Mouse (Mus musculus) heart, postnatal 10 days (tissue): Measurements from ENCODE around the gene Mdga1. TPM values are rescaled to one million over a fixed set of nuclear protein-coding genes. Genes with fewer than 3 reads are reported as not detected.

Experiments used
- DNase-seq, 2 experiments: peaks; one replicate each; pipeline ENCODE4 v3.0.0; 2021
- intact Hi-C: fragments of 180-260 bp; cut with DNase I; formaldehyde crosslinking; loops from one replicate; pipeline ENCODE4 v1.15.1; 2025
- total RNA-seq, 2 experiments: library from RNA; stranded (reverse); gene quantifications; 2 replicates each; pipeline ENCODE4 v1.2.3; 2021

The Mdga1 gene
- total RNA-seq, 2 experiments from 2014 or later = 17.2 to 17.8 TPM

GRCm38 (mm10) chr17:29983190-29983589, 13.3 kb upstream of the Mdga1 start:
- DNase-seq = no peak
- intact Hi-C loops = no loop called here

- no peak for DNase-seq
- intact Hi-C loops = no loop called here
These were observed 11.7 kb upstream of the Mdga1 start for GRCm38 (mm10) chr17:29981568-29981967.

DNA sequence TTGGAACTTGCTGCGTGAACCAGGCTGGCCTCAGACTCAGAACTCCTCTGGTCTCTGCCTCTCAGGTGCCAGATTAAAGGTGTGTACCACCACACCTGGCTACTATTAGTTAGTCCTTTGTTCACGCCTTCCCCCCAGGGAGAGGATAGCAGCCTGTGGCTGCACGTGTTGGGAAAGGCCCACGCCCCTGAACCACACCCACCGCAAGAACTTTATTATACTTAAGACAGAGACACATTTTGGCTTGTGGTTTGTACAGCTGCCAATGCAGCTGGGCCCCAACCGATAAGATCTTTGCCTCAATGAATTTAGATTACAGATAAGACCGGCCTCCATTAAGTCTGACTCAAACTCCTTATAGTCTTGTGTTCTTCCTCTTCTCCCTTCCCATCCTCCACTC, 10.0 kb upstream of the Mdga1 start:
- intact Hi-C loops = loop anchor here (2.0 to 10.0 kb wide), 4 partner anchors 45 to 612 kb away; no protein-coding TSS in a partner anchor
- no peak for DNase-seq

- peak; percentile 33 to 41 for DNase-seq
- intact Hi-C loops = loop anchor here (2.0 to 10.0 kb wide), 4 partner anchors 46 to 613 kb away; no protein-coding TSS in a partner anchor
These were observed 9.1 kb upstream of the Mdga1 start for GRCm38 (mm10) chr17:29979020-29979419.

- intact Hi-C loops = loop anchor here (1.0 to 10.0 kb wide), 5 partner anchors 130 to 617 kb away; no protein-coding TSS in a partner anchor
- DNase-seq = peak; percentile 92 to 95
These were observed 5.8 kb upstream of the Mdga1 start for GRCm38 (mm10) chr17:29975731-29976130.

DNA sequence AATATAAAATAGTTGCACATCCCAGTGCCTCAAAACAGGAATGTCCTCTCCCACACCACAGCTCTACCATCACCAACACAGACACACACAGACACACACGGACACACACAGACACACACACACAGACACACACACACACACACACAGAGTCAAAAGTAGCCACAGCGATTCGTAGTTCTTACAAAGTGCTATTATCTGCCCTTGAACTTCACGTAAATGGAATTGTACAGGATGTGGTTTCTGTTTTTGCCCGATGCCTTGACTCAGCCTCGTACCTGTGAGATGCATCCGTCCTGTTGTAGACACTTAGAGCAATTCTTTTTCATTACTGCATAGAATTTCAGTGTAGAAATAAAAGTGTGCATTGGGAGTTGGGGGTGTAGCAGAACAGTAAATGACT, 3.3 kb upstream of the Mdga1 start:
- DNase-seq = no peak
- intact Hi-C loops = loop anchor here (10.0 kb wide), 1 partner anchor 282 kb away; no protein-coding TSS in a partner anchor

GRCm38 (mm10) chr17:29971761-29972432, 2.0 kb upstream of the Mdga1 start:
- no peak for DNase-seq
- intact Hi-C loops = loop anchor here (10.0 kb wide), 1 partner anchor 283 kb away; no protein-coding TSS in a partner anchor

- intact Hi-C loops = no loop called here
- no peak for DNase-seq
These were observed 4.4 kb downstream of the Mdga1 start for GRCm38 (mm10) chr17:29965506-29965905.

DNA sequence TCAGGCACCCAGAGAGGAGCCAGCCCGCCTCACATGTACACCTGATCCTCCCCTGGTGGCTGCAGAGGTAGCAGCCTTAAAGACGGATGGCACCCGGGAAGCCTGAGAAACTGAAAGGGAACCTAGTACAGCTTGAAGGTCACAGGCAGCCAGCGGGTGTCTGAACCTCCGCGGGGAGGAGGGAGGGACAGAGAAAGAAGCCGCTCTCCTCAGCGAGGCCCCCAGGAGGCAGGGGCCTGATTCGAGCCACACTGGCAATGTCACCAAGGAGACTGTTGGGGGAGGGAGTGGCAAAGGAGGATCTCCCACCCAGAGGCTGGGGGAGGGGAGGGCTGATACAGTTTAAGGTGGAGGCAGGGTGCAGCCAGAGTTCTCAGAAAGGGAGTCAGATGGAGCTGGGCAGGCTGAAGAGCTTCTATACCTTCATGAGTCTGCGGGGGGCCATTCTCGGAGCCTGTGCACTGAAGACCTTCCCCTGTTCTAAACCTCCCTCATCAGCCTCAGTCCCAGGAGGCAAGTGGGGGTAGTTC, 6.1 kb downstream of the Mdga1 start:
- intact Hi-C loops = no loop called here
- DNase-seq = peak; percentile 25 to 28

- intact Hi-C loops = no loop called here
- no peak for DNase-seq
These were observed 14.0 kb downstream of the Mdga1 start for GRCm38 (mm10) chr17:29955880-29956279.

GRCm38 (mm10) chr17:29954316-29954715, 15.6 kb downstream of the Mdga1 start:
- intact Hi-C loops = no loop called here
- peak in 1 of 2 experiments; percentile 11 for DNase-seq

DNA sequence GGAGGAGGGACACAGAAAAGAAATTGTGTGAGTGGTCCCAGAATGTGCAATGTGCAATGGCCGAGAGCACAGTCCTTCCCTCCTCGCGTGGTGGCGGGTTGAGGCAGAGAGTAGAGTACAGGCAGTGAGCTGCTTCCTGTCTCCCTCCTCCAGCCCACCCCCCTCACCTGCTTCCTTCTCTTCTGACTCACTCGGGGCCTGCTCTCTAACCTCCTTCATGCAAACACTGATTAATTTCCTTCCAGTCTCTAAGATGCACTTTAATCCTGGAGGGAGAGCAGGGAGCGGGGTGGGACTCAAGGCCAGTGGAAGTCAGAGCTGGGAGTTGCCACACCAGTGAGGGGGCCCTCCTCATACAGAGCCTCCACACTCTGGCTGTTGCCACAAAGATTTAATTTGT, 18.8 kb downstream of the Mdga1 start:
- intact Hi-C loops = no loop called here
- DNase-seq = no peak

- DNase-seq = no peak
- intact Hi-C loops = no loop called here
These were observed 19.3 kb downstream of the Mdga1 start for GRCm38 (mm10) chr17:29950574-29950973.

DNA sequence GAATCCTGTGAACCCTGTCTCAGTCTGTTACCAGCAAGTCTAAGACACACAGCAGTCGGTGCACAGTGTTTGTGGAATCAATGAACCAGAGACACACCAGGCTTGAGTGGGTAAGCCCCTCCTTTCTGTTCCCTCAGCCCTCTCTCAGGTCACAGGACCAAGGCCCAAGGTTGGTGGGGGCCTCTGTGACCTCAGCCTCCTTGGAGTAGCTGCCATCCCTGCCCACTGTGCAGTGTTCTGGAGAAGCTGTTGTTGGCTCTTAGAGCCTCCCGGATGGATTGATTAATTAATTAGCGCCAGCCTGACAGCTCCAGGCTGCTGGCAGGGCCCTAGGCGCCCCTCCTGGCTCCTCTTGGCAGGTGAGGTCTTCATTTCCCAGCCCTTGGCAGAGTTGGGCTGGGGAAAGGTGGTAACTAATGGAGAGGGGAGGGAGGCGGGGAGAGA, 22.6 kb downstream of the Mdga1 start:
- no peak for DNase-seq
- intact Hi-C loops = no loop called here

DNA sequence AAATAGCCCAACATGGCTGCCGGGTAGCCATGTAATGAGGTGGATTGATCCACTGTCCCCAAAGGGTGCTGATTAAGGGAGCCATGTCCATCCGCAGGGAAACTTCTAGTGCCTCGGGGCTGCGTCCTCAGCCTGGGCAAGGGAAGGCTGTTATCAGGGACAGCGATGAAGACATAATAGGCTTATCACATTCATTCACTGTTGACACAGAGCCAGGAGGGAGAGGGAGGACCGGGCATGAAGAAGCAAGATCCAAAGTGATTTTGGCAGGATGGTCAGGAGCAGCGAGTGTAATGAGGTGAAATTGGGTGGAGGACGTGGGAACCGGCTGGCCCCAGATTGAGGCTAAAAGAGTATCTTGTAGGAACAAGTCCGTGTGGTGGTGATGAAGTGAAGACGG, 25.5 kb downstream of the Mdga1 start:
- intact Hi-C loops = no loop called here
- no peak for DNase-seq

GRCm38 (mm10) chr17:29939011-29939410, 30.9 kb downstream of the Mdga1 start:
- DNase-seq = peak; percentile 41 to 61
- intact Hi-C loops = no loop called here

GRCm38 (mm10) chr17:29937350-29937781, 32.5 kb downstream of the Mdga1 start:
- intact Hi-C loops = no loop called here
- DNase-seq = no peak

- intact Hi-C loops = no loop called here
- DNase-seq = no peak
These were observed 35.6 kb downstream of the Mdga1 start for GRCm38 (mm10) chr17:29934133-29934851.

DNA sequence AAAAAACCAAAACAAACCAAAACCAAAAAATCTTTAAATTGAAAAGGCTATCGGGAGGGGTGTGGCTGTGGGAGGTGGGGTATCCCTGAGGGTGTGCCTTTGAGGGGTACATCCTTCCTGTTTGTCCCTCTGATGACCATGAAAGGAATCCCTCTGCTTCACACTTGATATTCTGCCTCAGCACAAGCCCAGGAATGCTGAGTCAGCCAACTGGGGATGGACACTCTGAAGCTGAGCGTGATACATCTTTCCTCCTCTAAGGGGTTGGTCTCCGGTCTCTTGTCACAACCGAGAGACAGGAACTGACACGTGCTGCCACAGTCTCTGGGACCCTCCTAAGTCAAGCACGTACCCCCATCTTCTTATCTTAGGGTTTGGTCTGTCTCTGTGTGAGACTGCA, 37.1 kb downstream of the Mdga1 start:
- no peak for DNase-seq
- intact Hi-C loops = no loop called here

GRCm38 (mm10) chr17:29931224-29931945, 38.5 kb downstream of the Mdga1 start:
- intact Hi-C loops = no loop called here
- DNase-seq = no peak

DNA sequence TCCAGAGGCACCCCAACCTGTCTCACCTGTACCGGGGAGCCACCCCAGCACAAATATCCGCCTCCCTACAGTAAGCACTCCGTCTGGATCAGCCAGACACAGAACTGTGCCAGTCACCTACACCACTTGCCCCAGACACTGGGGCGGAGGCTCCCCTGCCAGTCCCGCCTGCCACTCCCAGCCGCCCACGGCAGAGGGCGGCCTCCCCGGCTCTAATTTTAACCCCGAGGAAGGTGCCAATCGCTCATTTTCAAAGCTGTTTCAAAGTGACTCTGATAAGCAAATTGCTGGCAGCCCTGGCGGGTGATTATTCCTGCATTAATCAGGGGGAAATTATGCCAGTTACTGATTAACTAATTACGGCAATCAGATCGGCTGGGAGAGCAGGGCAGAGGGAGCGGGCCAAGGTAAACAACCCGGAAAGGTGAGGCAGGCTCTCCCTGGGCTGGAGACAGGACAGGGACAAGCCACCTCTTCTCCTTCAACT, 41.1 kb downstream of the Mdga1 start:
- DNase-seq = peak; percentile 76 to 77
- intact Hi-C loops = no loop called here
